Mouse (Mus musculus) adrenal gland, adult 2 months (tissue): ENCODE measurements around the gene Sbf2. TPM values are rescaled to one million over a fixed set of nuclear protein-coding genes. Genes with fewer than 3 reads are reported as not detected.
A peak's percentile ranks its signal among the peaks of the same experiment; 100 is the strongest.
"Not testable (repeated sequence)": the region's sequence is repeated elsewhere in the genome, so short reads cannot be mapped to it uniquely, and the experiment has no call there.

ENCODE experiments used
- DNase-seq: peaks from one replicate; pipeline ENCODE4 v3.0.0; 2021
- polyA plus RNA-seq: library from polyadenylated mRNA; depleted of rRNA; stranded (reverse); fragments of >200 nt; gene quantifications from 2 replicates; pipeline ENCODE4 v1.2.3, GENCODE M21; 2012
- total RNA-seq, 2 experiments: library from RNA; stranded (reverse); gene quantifications; 2 replicates each; pipeline ENCODE4 v1.2.3; 2021

Gene Sbf2
- total and polyA plus RNA-seq, 3 experiments: 8.0 to 43.8 (median 42.6) TPM

DNA sequence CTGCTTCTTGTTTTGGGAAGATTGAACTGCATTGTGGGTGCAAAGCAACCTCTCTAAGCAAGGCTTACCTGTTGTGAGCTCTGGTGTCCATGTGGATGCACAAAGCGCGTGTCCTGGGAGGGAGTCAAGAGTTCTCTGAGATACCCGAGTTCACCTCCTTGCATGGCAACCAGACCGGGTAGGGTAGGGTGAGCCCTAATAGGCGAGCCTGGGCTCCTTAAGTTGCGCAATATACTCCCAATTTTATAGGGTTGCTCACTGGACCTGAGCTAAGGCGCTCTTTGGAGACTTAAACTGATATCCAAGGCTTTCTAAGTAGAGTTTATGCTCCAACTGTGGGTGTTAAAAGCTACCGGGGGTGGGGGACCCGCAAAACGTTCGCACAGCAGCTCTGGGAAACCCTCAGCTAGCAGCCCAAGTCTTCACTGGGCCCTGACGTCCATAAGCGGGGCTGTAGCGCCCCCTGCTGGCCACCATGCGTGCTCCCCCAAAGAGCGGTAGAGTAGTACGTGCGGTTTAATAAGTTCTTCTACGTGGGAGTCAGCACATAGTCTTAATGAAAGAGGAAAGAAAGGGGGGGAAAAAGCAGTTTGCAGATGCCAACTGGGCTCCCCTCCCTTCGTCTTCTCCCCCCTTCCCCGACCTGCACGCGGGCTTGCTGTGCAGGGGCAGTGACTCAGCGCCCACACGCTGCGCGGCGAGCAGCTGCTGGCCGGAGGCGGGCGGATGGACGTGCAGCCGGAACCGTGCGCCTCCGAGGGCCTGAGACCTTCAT is 15.4 kb upstream of the Sbf2 start:
- DNase-seq: peak; percentile 88

DNA sequence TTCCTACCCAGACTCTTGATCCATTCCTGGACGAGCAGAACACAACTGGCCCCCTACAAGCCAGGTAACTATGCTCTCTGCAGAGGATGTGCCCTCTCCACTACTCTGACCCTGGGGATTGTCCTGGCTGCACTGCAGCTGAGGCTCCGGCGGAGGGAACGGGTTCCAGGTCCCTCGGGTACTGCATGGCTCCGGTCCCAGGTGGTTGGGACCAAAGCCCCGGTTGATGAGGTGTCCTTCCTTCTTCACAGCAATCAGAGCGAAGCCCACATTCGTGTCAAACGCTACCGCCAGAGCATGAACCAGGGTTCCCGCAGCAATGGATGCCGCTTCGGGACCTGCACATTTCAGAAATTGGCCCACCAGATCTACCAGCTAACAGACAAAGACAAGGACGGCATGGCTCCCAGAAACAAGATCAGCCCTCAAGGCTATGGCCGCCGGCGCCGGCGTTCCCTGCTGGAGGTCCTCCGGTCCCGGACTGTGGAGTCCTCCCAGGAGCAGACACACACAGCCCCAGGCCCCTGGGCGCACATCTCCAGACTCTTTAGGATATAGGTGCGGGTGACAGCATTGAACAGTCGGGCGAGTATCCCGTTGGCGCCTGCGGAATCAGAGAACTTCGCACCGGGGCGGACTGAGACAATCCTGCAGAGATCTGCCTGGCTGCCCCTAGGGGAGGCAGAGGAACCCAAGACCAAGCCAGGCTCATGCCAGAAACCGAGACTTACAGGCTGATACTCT is 14.1 kb upstream of the Sbf2 start:
- DNase-seq: peak; percentile 56

DNA sequence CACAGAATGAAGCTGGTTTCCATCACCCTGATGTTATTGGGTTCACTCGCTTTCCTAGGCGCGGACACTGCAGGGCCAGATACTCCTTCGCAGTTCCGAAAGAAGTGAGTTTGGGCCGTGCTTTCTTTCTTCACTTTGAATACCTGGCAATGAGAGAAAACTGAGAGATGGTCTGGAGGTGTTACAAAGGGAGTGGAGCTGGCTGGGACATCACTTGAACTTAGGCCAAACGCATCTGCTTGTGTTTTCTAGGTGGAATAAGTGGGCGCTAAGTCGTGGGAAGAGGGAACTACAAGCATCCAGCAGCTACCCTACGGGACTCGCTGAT is 13.5 kb upstream of the Sbf2 start:
- DNase-seq: no peak

DNA sequence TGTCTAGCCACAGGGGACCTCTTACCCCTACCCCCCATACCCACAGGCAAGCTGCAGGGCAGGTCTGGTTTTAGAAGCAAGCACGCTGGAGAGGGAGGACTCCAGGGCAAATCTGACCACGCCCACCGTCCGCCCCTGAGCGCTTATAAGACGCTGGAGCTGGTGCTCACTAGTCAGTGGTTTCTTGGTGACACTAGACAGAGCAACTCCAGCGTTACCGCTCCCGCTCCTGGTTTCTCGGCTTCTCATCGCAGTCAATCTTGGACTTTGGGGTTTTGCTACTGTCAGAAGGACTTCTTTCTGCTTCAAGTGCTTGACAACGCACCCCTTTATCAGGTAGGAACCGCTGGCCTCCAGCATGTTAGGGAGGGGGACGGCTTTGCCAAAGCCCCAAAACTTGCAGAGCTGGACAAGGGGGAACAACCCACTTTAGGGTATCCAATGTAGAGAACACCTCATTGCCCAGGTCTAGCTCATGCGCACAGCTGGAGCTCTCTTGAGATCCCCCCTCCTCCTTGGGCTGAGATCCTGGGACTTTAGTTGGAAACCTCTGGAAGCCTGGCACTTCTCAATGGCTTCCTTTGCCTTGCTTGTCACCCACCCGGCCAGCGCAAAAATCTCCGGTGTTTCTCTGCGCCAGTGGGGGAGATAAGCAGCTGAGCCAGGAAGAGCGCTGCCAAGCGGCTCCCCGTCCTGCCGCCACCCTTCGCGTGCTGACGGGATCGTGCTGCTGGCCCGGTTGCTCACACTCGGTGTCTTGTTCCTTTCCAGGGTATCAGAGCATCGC is 13.0 kb upstream of the Sbf2 start, which contains the start of gene Adm:
TSS of gene Adm (plus strand) at position 176 of the 787 bp plus-strand sequence.
- peak; percentile 89 for DNase-seq

DNA sequence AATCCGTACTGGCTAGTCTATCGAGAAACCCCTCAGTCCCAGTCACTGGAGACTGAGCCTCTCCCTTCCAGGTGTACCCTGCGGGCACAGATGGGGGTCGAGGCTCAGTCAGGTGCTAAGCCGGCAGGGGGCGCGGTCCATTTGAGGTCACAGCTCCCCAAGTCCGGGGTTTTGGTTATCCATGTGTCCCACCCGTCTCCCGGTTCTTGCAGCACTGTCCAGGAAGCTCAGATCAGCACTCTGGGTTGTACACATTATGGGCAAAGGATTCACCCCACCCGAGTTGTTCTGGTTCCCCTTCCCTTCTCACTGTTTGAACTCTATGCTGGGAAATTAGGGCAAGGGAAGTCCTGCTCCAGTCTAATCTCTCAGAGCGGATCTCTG is 12.4 kb upstream of the Sbf2 start:
- DNase-seq: no peak

DNA sequence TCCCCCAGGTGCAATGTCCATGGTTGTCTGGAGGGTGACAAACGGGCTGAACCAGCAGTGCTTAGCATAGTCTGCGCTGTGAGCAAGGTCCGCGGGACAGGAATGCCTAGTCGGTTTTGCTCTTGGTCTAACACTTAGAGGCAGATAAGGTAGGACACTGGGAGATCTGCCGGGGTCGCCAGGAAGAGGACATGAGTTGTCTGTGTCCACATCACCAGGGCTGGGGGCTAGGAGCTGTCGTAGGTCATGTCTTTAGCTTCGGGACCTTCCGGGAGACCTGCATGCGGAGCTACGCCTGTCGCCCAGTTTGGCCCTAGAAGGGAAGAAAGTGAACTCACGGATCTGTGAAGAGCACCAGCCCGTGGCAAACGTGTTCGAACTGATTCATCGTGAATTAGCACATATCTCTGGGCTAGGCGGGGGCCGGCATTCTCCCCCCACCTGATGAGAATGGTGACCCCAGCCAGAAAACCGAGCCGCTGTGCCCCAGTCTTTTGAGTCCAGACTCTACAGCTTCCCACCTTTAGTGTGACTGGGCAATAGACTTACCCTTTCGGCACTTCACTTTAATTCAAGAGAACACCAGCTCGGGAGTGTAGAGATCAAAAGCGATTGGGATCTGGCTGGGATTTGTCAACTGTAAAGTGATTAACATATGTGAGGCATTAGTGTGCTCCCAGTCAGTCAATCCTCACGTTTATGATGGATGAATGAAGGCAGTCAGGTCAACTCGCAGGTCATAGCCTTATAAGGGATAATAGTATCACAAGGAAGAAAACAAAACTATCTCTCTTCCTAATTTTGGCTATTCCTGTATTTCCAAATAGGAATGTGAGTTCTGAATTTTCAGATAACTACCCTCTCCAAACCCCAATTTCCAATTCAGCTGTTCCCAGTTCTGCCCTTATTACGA is 11.7 kb upstream of the Sbf2 start:
- peak; percentile 28 for DNase-seq

DNA sequence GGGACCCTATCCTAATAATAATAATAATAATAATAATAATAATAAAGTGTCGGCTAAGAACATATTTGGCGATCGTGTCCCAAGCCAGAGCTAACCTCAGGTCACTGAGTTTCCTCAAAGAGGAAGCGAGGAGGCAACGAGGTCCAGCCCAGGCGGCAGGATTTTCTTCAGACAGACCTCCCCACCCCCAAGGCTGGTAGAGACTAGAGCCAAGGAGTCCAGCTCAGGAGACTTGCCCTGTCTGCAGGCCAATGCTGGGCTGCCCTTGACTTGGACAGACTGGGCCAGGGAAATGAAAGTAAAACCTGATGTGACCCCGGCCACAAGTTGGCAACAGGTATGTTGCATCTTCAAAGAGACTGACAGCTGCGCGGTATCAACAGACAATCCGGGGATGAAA is 10.8 kb upstream of the Sbf2 start:
- DNase-seq: no peak

DNA sequence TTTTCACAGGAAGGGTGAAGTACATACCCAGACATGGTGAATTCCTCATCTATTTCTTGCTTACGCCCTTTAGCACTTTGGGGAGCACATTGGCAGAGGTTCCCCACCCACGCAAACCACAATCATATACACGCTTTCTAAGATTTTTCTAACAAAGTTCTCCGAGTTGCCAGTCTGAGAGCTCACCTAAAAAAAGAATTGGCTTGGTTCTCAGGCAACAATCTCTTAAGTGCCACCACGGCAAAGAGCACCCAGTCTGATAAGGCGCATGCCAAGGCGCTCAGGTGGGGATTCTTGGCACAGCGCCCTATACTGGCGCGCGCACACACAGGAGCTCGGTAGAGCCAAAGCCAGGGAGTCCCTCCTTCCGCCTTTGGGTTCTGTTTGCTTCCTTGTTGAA is 10.2 kb upstream of the Sbf2 start:
- DNase-seq: no peak

DNA sequence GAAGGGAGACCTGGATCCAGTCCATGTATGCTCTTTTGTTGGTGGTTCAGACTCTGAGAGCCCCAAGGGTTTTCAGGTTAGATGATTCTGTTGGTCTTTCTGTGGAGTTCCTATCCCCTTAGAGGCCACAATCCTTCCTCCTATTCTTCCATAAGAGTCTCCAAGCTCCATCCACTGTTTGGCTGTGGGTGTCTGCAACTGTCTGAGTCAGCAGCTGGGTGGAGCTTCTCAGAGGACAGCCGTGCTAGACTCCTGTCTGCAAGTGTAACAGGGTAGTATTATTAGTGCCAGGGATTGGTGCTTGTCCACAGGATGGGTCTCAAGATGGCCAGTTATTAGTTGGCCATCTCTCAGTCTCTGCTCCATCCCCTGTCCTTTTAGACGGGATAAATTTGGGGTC is 9.3 kb upstream of the Sbf2 start:
- DNase-seq: no peak

DNA sequence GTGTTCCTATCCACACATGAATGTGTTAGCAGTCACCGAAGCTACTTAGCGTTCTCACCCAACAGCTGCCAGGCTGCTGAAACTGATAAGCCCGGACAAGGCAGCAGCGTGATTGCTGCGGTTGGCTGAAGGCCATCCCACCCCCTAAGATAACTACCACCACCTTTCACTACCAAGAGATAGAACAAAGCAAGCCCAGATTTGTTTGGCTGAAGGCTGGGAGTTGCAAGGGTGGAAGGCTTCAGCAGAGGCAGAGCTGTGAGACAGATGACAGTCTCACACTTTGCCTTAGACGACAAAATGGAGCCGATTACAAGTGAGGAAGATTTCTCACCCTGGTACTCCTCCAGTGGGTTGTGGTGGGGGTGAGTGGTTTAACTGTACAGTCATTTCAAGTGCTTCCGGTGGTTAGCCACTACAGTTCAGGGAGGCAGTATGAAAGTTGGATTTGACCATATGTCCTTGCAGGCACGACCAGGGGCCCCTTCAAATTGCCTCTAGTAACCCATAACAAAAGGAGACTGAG is 4.4 kb upstream of the Sbf2 start:
- DNase-seq: no peak

DNA sequence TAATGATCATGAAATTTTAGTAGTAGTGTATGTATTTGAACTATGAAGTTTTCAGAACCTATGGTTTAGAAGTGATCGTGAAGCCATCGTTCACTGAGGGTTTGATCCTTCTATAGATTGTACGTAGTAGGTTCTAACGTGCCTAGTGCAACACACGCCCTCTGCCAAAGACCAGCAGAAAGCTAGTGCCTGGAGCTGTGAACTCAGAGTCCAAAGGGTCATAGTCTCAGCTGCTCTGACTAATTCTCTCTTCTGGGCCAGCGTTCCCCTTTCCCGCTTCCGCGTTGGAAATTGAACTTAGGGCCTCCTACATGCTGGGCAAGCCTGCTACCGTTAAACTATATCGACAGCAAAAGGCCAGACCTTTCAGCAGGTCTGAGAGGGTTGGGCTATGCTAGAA is 1.1 kb upstream of the Sbf2 start:
- no peak for DNase-seq

DNA sequence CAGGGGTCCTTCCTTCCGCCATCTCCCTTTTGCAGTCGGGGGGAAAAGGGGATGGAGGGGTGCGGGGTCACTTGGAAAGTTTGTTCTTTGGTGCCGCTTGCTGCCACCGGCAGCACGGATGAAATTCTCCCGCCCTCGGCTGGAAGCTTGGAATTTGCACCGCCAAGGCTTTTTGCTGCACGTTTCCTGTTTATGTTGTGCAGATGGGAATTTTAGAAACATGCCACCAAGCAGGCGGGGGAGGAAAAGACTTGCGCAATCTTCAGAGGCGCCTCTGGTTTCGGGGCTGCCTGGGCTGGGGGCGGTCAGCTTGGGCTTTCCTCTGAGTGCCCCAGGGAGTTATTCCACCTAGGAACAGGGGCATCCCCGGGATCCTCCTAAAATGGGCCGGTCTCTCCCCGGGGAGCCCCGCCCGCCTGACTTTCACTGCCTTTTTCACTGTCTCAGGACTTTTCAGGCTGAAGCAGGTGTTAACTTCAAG is 469 bp upstream of the Sbf2 start:
- DNase-seq: peak; percentile 84

DNA sequence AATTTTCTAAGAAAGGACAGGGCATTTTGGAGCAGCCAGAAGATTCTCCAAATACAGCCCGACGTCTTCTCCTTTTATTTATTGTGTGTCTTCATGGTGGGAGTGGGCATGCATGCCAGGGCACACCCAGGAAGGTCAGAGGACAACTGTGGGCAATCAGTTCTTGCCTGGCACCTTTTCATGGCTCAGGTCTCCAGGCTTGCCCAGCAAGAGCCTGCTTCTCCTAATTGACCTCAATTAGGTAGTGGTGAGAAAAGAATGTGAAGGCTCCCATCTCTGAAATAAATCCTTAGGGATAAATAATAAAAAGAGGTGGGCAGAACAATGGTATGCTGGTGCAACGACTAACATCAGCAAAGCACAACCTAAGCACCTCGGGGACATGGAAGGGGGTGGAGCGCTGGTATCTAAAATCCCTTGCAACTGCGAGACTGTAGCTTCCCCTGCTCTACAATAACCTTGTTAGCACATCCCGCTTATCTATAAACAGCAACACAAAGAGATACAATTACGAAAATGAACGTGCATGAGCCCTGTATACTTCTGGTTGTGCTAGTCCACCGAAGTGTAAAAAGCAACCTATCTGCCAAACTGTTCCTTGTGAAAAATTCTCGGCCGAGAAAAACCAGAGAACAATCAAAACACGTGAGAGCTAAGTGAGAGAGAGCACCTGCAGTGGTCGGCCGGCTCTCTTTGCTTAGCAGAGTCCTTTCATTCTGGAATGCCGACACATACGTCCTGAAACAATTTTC is 1.2 kb downstream of the Sbf2 start:
- no peak for DNase-seq

DNA sequence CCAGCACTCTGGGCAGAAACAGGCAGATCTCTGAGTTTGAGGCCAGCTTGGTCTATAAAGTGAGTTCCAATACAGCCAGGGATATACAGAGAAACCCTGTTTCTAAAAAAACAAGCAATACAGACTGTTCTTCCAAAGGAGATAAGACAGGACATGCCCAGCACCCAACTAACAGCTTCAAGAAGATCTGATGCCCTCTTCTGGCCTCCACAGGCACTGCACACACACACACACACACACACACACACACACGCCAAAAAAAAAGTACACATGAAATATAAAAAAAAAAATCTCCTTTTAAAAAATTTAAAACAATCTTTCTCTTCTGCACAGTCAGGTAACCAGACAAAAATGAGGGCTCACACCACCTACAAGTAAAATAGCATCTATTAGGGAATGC is 7.8 kb downstream of the Sbf2 start:
- no peak for DNase-seq

DNA sequence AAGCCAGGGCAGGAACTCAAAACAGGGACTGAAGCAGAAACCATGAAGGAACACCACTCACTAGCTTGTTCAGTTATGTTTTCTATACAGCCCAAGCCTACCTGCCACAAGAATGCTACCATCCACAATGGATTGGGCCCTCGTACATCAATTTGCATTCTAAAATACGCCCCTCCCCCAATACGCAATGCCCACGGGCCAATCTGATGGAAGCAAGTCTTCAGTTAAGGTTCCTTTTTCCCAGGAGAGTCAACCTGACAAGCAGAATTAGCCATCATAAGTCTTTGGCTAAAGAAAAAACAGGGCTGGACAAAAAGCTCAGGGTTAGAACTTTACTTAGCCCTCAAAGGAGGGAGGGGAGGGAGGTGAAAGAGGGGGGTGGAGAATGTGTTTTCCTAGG is 9.2 kb downstream of the Sbf2 start:
- no peak for DNase-seq

DNA sequence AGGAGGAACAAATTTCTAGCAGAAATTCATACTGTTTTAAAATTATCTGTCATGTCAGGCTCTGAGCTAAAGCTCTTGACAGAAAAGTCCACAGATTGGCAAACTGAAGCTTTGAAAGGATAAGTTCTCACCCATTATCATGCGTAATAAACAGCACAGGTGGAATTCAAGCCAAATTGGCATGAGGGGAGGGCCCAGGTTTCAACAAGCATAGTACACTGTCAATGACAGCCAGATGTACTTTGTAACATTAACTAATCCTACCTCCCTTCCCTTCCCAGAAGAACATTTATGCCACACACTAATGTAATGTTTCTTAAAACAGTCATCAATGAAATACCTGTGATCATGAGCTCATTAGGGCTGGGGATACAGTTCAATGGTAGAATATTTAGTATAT is 17.6 kb downstream of the Sbf2 start:
- no peak for DNase-seq

DNA sequence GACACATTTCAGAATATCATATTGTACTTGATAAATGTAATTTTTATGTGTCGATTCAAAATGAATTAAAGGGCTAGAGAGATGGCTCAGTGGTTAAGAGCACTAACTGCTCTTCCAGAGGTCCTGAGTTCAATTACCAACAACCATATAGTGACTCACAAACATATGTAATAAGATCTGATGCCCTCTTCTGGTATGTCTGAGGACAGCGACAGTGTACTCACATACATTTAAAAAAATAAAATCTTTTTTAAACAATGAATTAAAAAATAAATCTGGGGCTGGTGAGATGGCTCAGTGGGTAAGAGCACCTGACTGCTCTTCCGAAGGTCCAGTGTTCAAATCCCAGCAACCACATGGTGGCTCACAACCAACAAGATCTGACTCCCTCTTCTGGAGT is 20.7 kb downstream of the Sbf2 start:
- not testable (repeated sequence) for DNase-seq

DNA sequence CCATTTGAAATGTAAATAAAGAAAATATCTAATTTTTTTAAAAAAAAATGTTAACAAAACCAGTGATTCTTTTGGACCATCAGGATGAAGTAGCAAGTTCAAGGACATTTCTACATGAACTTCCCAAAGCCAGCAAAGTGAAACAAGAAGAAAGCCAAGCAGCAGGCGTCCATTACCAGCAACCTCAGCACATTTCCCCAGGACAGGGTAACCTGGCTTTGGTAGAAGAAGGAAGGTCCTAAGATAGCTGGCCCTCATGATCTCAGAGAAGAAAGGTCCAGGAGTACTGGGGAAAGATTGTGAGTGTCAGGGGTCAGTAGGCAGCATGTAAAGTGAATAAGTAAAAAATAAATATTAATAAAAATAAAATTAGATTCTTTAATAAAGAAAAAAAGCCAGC is 27.0 kb downstream of the Sbf2 start:
- DNase-seq: no peak

DNA sequence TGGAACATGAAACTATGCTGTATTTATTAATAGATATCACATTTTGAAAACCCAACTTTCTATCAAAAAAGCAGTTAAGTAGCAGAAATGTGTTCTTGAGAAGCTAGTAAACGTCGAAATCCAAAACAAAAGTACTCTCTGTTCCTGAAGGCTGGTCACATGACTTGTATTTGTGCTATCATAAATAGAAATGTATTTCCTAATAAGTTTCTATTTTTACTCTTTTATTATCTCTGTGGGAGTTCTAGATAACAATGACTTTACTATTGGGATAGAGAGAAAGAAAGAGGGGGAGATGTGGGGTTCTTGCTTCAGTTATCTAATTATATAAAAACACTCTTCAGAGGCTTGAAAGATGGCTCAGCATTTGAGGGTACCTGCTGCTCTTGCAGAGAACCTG is 29.5 kb downstream of the Sbf2 start:
- DNase-seq: no peak

DNA sequence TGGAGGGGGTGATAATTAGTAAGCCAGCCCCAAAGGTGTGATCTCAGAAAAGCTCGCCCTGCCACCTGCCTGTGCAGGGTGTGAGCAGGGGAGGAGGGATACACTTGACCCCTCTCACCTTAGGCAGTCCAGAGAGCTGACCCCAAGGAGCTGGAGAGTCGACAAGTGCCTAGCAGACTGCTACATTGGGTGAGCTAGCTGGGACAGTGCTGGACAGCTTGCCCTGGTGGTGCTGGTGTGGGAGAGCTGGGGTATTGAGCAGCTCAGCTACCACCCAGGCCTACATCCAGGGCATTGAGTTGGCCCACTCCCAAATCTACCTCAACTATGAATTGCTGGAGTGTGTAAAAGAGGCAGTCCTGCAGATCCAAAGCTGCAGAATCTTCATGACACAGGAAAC is 30.6 kb downstream of the Sbf2 start:
- DNase-seq: no peak

DNA sequence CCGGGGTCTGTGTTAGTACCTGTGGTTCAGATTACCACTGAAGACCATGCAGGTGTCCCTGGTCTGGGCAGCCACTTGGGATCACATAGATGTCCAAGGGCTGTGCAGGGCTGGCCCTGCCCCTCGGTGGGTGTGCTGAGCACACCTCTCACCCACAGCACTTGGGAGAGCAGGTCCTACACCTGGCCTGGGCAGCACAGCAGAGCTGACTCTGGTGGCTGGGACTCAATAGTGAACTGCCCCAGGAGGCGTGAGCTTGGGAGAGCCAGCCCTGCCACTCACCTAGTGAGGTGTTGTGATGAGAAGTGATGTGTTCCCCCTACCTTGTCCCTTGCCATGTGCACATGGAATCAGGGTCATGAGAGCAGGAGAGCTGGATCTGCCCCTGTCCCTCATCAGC is 31.0 kb downstream of the Sbf2 start:
- DNase-seq: no peak
